Mouse (Mus musculus): ENCODE measurements around the gene Pip5k1a. TPM values are rescaled to one million over a fixed set of nuclear protein-coding genes. Genes with fewer than 3 reads are reported as not detected.
"Not testable (repeated sequence)": the region's sequence is repeated elsewhere in the genome, so short reads cannot be mapped to it uniquely, and the experiment has no call there.

Gene Pip5k1a
- polyA plus RNA-seq, 1 experiment from 2014 or later, result 12.5 TPM

- no peak for DNase-seq (ENCODE audit: low spot score)
- H3K9ac ChIP-seq (ENCODE audit: low read length), result no peak overlapping the region
- H3K27ac ChIP-seq (ENCODE audit: low read depth), result peak overlapping the region; percentile 34; the same call in 1 of the 2 replicates
- no peak overlapping the region for H3K4me3 ChIP-seq (ENCODE audit: low read depth, low read length)
- no peak overlapping the region for H3K4me2 ChIP-seq (ENCODE audit: low read length)
- no peak for ATAC-seq (replicated peaks; ENCODE audit: low FRiP score, low TSS enrichment, low read depth)
- 43% methylated on average over 5 of the region's 5 CpGs for WGBS
- H3K27me3 ChIP-seq (replicated peaks; ENCODE audit: control insufficient read depth, insufficient read depth, low read length), result no peaks in the 10 kb centered on the region
- H3K36me3 ChIP-seq (ENCODE audit: control insufficient read depth, insufficient read depth, low read length), result peaks cover 22% of the 10 kb centered on the region
- H3K4me1 ChIP-seq (replicated peaks; ENCODE audit: control insufficient read depth, insufficient read depth, low read length), result peaks cover 16% of the 10 kb centered on the region
- H3K9me3 ChIP-seq (ENCODE audit: control insufficient read depth, low read length), result no peaks in the 10 kb centered on the region
Measured at GRCm38 (mm10) chr3:95027057-95027645, 79.6 kb downstream of the Pip5k1a start.

GRCm38 (mm10) chr3:95025202-95025601 lies 81.5 kb downstream of the Pip5k1a start:
- Histone ChIP-seq H3K27ac (ENCODE audit: low read depth) (no peak overlapping the region), H3K36me3 (ENCODE audit: control insufficient read depth, insufficient read depth, low read length) (peaks cover 3% of the 10 kb centered on the region), H3K4me2 (ENCODE audit: low read length) (0 out of 2 replicates have a peak overlapping the region, but pooled peaks have one; percentile 28), H3K9me3 (ENCODE audit: control insufficient read depth, low read length) (no peaks in the 10 kb centered on the region), H3K27me3 (replicated peaks; ENCODE audit: control insufficient read depth, insufficient read depth, low read length) (no peaks in the 10 kb centered on the region), H3K4me1 (replicated peaks; ENCODE audit: control insufficient read depth, insufficient read depth, low read length) (peaks cover 16% of the 10 kb centered on the region), H3K4me3 (ENCODE audit: low read depth, low read length) (no peak overlapping the region), H3K9ac (ENCODE audit: low read length) (no peak overlapping the region)
- 28% methylated on average over 5 of the region's 5 CpGs for WGBS
- DNase-seq (ENCODE audit: low spot score), result no peak
- ATAC-seq (replicated peaks; ENCODE audit: low FRiP score, low TSS enrichment, low read depth), result 0 out of 2 replicates have a peak, but pooled peaks have one; percentile 3

- H3K4me1 ChIP-seq (replicated peaks; ENCODE audit: control insufficient read depth, insufficient read depth, low read length), result peaks cover 16% of the 10 kb centered on the region
- peak overlapping the region; percentile 28 for H3K4me2 ChIP-seq (ENCODE audit: low read length)
- DNase-seq (ENCODE audit: low spot score) (no peak), ATAC-seq (replicated peaks; ENCODE audit: low FRiP score, low TSS enrichment, low read depth) (no peak)
- no peaks in the 10 kb centered on the region for H3K9me3 ChIP-seq (ENCODE audit: control insufficient read depth, low read length)
- H3K36me3 ChIP-seq (ENCODE audit: control insufficient read depth, insufficient read depth, low read length), result no peaks in the 10 kb centered on the region
- no peaks in the 10 kb centered on the region for H3K27me3 ChIP-seq (replicated peaks; ENCODE audit: control insufficient read depth, insufficient read depth, low read length)
- H3K4me3 ChIP-seq (ENCODE audit: low read depth, low read length), result no peak overlapping the region
- 16% methylated on average over 11 of the region's 11 CpGs for WGBS
- H3K9ac ChIP-seq (ENCODE audit: low read length), result peak overlapping the region; percentile 13; the same call in 1 of the 2 replicates
- no peak overlapping the region for H3K27ac ChIP-seq (ENCODE audit: low read depth)
Measured at GRCm38 (mm10) chr3:95024551-95024950, 82.2 kb downstream of the Pip5k1a start.

- H3K4me1 ChIP-seq (replicated peaks; ENCODE audit: control insufficient read depth, insufficient read depth, low read length), result peaks cover 16% of the 10 kb centered on the region; the same call in 1 of the 2 replicates
- 95% methylated on average over 5 of the region's 5 CpGs for WGBS
- not testable (repeated sequence) for H3K27me3 ChIP-seq (replicated peaks; ENCODE audit: control insufficient read depth, insufficient read depth, low read length); H3K27ac ChIP-seq (ENCODE audit: low read depth); H3K9ac ChIP-seq (ENCODE audit: low read length); H3K36me3 ChIP-seq (ENCODE audit: control insufficient read depth, insufficient read depth, low read length); ATAC-seq (replicated peaks; ENCODE audit: low FRiP score, low TSS enrichment, low read depth); H3K4me2 ChIP-seq (ENCODE audit: low read length); H3K9me3 ChIP-seq (ENCODE audit: control insufficient read depth, low read length); DNase-seq (ENCODE audit: low spot score); H3K4me3 ChIP-seq (ENCODE audit: low read depth, low read length)
Measured at GRCm38 (mm10) chr3:95020956-95021355, 85.8 kb downstream of the Pip5k1a start.

- H3K4me2 ChIP-seq (ENCODE audit: low read length), result no peak overlapping the region
- DNase-seq (ENCODE audit: low spot score) (no peak), ATAC-seq (replicated peaks; ENCODE audit: low FRiP score, low TSS enrichment, low read depth) (no peak)
- no peak overlapping the region for H3K9ac ChIP-seq (ENCODE audit: low read length)
- H3K4me3 ChIP-seq (ENCODE audit: low read depth, low read length), result no peak overlapping the region
- H3K9me3 ChIP-seq (ENCODE audit: control insufficient read depth, low read length), result no peaks in the 10 kb centered on the region
- 85% methylated on average over 2 of the region's 2 CpGs for WGBS
- H3K27ac ChIP-seq (ENCODE audit: low read depth), result no peak overlapping the region
- H3K4me1 ChIP-seq (replicated peaks; ENCODE audit: control insufficient read depth, insufficient read depth, low read length), result peaks cover 13% of the 10 kb centered on the region
- no peaks in the 10 kb centered on the region for H3K27me3 ChIP-seq (replicated peaks; ENCODE audit: control insufficient read depth, insufficient read depth, low read length)
- no peaks in the 10 kb centered on the region for H3K36me3 ChIP-seq (ENCODE audit: control insufficient read depth, insufficient read depth, low read length)
Measured at GRCm38 (mm10) chr3:95018741-95019140, 88.0 kb downstream of the Pip5k1a start.

GRCm38 (mm10) chr3:95016532-95017056 lies 90.1 kb downstream of the Pip5k1a start:
- no peak for ATAC-seq (replicated peaks; ENCODE audit: low FRiP score, low TSS enrichment, low read depth)
- no peaks in the 10 kb centered on the region for H3K27me3 ChIP-seq (replicated peaks; ENCODE audit: control insufficient read depth, insufficient read depth, low read length)
- no peak for DNase-seq (ENCODE audit: low spot score)
- H3K9ac ChIP-seq (ENCODE audit: low read length), result peak overlapping the region; percentile 80
- peaks cover 18% of the 10 kb centered on the region for H3K4me1 ChIP-seq (replicated peaks; ENCODE audit: control insufficient read depth, insufficient read depth, low read length)
- H3K27ac ChIP-seq (ENCODE audit: low read depth), result peak overlapping the region; percentile 98
- peaks cover 12% of the 10 kb centered on the region for H3K36me3 ChIP-seq (ENCODE audit: control insufficient read depth, insufficient read depth, low read length)
- H3K4me2 ChIP-seq (ENCODE audit: low read length), result peak overlapping the region; percentile 80
- H3K4me3 ChIP-seq (ENCODE audit: low read depth, low read length), result peak overlapping the region; percentile 79
- WGBS, result 4% methylated on average over 21 of the region's 21 CpGs
- no peaks in the 10 kb centered on the region for H3K9me3 ChIP-seq (ENCODE audit: control insufficient read depth, low read length)

GRCm38 (mm10) chr3:95015891-95016531 lies 90.7 kb downstream of the Pip5k1a start:
- peak overlapping the region; percentile 80 for H3K4me2 ChIP-seq (ENCODE audit: low read length)
- WGBS, result under 1% methylated on average over 40 of the region's 40 CpGs
- peak overlapping the region; percentile 80 for H3K9ac ChIP-seq (ENCODE audit: low read length)
- DNase-seq (ENCODE audit: low spot score) (peak; percentile 96), ATAC-seq (replicated peaks; ENCODE audit: low FRiP score, low TSS enrichment, low read depth) (peak; percentile 81)
- peaks cover 18% of the 10 kb centered on the region for H3K4me1 ChIP-seq (replicated peaks; ENCODE audit: control insufficient read depth, insufficient read depth, low read length)
- no peaks in the 10 kb centered on the region for H3K9me3 ChIP-seq (ENCODE audit: control insufficient read depth, low read length)
- peak overlapping the region; percentile 98 for H3K27ac ChIP-seq (ENCODE audit: low read depth)
- H3K27me3 ChIP-seq (replicated peaks; ENCODE audit: control insufficient read depth, insufficient read depth, low read length), result no peaks in the 10 kb centered on the region
- peak overlapping the region; percentile 79 for H3K4me3 ChIP-seq (ENCODE audit: low read depth, low read length)
- H3K36me3 ChIP-seq (ENCODE audit: control insufficient read depth, insufficient read depth, low read length), result peaks cover 17% of the 10 kb centered on the region

- Histone ChIP-seq H3K9ac (ENCODE audit: low read length) (peak within 1 kb of the TSS; percentile 80), H3K27me3 (replicated peaks; ENCODE audit: control insufficient read depth, insufficient read depth, low read length) (no peaks in the 10 kb centered on the region), H3K36me3 (ENCODE audit: control insufficient read depth, insufficient read depth, low read length) (peaks cover 23% of the 10 kb centered on the region), H3K27ac (ENCODE audit: low read depth) (peak within 1 kb of the TSS; percentile 98), H3K4me2 (ENCODE audit: low read length) (peak within 1 kb of the TSS; percentile 95), H3K4me1 (replicated peaks; ENCODE audit: control insufficient read depth, insufficient read depth, low read length) (peaks cover 18% of the 10 kb centered on the region), H3K9me3 (ENCODE audit: control insufficient read depth, low read length) (no peaks in the 10 kb centered on the region), H3K4me3 (ENCODE audit: low read depth, low read length) (peak within 1 kb of the TSS; percentile 79)
- under 1% methylated on average over 32 of the region's 37 CpGs for WGBS
- ATAC-seq (replicated peaks; ENCODE audit: low FRiP score, low TSS enrichment, low read depth) (peak; percentile 98), DNase-seq (ENCODE audit: low spot score) (peak; percentile 99)
Measured at GRCm38 (mm10) chr3:95015337-95015872, 91.3 kb downstream of the Pip5k1a start, which contains the start of gene Zfp687. TSS of gene Zfp687 (minus strand) at chr3:95015448.

Data from intestine, embryonic 14.5 days (tissue).